Mouse (Mus musculus): ENCODE data around the gene P3h2. TPM values are rescaled to one million over a fixed set of nuclear protein-coding genes. Genes with fewer than 3 reads are reported as not detected.

The P3h2 gene
- polyA plus RNA-seq, 1 experiment from 2014 or later = 9.6 TPM

GRCm38 (mm10) chr16:26102856-26103255, 2.7 kb downstream of the P3h2 start:
- H3K4me3 ChIP-seq (ENCODE audit: low read depth, low read length) = no peak overlapping the region
- no peak for ATAC-seq (ENCODE audit: insufficient number of reproducible peaks, insufficient read depth, low FRiP score, low read depth)
- peaks cover 7% of the 10 kb centered on the region; the same call in 1 of the 2 replicates for H3K4me1 ChIP-seq (ENCODE audit: control insufficient read depth, insufficient read depth, low read length)
- H3K27me3 ChIP-seq (ENCODE audit: control insufficient read depth, insufficient read depth, low read length) = no peaks in the 10 kb centered on the region
- H3K9me3 ChIP-seq (ENCODE audit: control insufficient read depth, low read depth, low read length) = no peaks in the 10 kb centered on the region
- H3K36me3 ChIP-seq (ENCODE audit: control insufficient read depth, insufficient read depth, low read length) = no peaks in the 10 kb centered on the region
- H3K27ac ChIP-seq (ENCODE audit: low read length) = no peak overlapping the region
- peak overlapping the region; percentile 73; the same call in 1 of the 2 replicates for H3K4me2 ChIP-seq (replicated peaks; ENCODE audit: low read depth, low read length)
- H3K9ac ChIP-seq (replicated peaks; ENCODE audit: low read depth, low read length) = no peak overlapping the region
- WGBS = 69% methylated on average over 2 of the region's 2 CpGs

DNA sequence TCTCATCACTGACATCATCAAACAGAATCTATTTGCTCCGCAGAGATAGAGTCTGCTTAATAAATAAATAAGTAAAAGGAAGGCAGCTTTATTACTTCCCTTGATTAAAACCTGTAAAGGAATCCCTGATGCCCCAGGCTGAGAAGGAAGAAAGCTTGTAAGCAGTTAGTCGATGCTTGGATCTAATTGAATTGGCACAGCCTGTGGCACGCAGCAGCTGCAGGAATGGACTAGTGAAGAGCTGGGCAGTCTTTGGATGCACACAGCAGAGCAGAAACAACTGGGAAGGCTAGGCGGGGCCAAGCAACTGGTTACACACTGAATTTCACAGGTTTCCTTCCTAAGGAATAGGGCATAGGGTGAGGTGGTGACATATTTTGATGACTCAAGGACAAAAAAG, 5.4 kb downstream of the P3h2 start:
- WGBS = 64% methylated on average over 4 of the region's 4 CpGs
- Histone ChIP-seq H3K9ac (replicated peaks; ENCODE audit: low read depth, low read length) (no peak overlapping the region), H3K27me3 (ENCODE audit: control insufficient read depth, insufficient read depth, low read length) (no peaks in the 10 kb centered on the region), H3K27ac (ENCODE audit: low read length) (no peak overlapping the region), H3K9me3 (ENCODE audit: control insufficient read depth, low read depth, low read length) (no peaks in the 10 kb centered on the region), H3K36me3 (ENCODE audit: control insufficient read depth, insufficient read depth, low read length) (no peaks in the 10 kb centered on the region), H3K4me1 (ENCODE audit: control insufficient read depth, insufficient read depth, low read length) (no peaks in the 10 kb centered on the region), H3K4me3 (ENCODE audit: low read depth, low read length) (no peak overlapping the region), H3K4me2 (replicated peaks; ENCODE audit: low read depth, low read length) (no peak overlapping the region)
- ATAC-seq (ENCODE audit: insufficient number of reproducible peaks, insufficient read depth, low FRiP score, low read depth) = no peak

DNA sequence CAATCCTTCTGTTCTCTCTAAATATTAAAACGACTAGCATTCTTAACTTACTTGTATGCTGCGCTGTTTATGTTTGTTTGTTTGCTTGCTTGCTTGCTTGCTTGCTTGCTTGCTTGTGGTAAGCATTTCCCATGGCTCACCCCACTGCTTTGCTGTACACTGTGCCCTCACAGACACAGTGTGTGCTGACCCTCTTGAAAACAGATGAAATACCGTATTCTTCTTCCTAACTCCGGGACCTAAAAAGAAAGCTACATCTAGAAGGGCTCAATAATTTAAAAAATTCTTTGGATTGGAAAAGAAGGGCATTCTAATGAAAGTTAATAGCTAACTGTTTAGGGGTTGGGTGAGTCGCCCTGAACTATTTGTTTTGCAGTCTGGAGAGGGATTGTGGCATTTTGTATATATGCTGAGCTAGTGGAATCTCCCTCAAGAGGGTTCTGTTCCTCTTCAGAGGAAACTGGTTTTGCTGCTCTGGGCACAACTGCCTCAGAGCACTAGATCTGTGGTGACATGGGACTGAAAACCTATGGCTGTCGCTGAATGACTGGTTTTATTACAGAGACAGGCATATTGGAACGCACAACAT, 9.8 kb downstream of the P3h2 start:
- Histone ChIP-seq H3K4me3 (ENCODE audit: low read depth, low read length) (no peak overlapping the region), H3K27ac (ENCODE audit: low read length) (no peak overlapping the region), H3K4me2 (replicated peaks; ENCODE audit: low read depth, low read length) (no peak overlapping the region), H3K36me3 (ENCODE audit: control insufficient read depth, insufficient read depth, low read length) (no peaks in the 10 kb centered on the region), H3K4me1 (ENCODE audit: control insufficient read depth, insufficient read depth, low read length) (no peaks in the 10 kb centered on the region), H3K27me3 (ENCODE audit: control insufficient read depth, insufficient read depth, low read length) (no peaks in the 10 kb centered on the region), H3K9ac (replicated peaks; ENCODE audit: low read depth, low read length) (no peak overlapping the region), H3K9me3 (ENCODE audit: control insufficient read depth, low read depth, low read length) (no peaks in the 10 kb centered on the region)
- WGBS = 60% methylated on average over 7 of the region's 7 CpGs
- ATAC-seq (ENCODE audit: insufficient number of reproducible peaks, insufficient read depth, low FRiP score, low read depth) = no peak

- Histone ChIP-seq H3K4me1 (ENCODE audit: control insufficient read depth, insufficient read depth, low read length) (no peaks in the 10 kb centered on the region), H3K27ac (ENCODE audit: low read length) (no peak overlapping the region), H3K4me3 (ENCODE audit: low read depth, low read length) (no peak overlapping the region), H3K27me3 (ENCODE audit: control insufficient read depth, insufficient read depth, low read length) (no peaks in the 10 kb centered on the region), H3K36me3 (ENCODE audit: control insufficient read depth, insufficient read depth, low read length) (no peaks in the 10 kb centered on the region), H3K4me2 (replicated peaks; ENCODE audit: low read depth, low read length) (no peak overlapping the region), H3K9me3 (ENCODE audit: control insufficient read depth, low read depth, low read length) (no peaks in the 10 kb centered on the region), H3K9ac (replicated peaks; ENCODE audit: low read depth, low read length) (no peak overlapping the region)
- 59% methylated on average over 4 of the region's 4 CpGs for WGBS
- no peak for ATAC-seq (ENCODE audit: insufficient number of reproducible peaks, insufficient read depth, low FRiP score, low read depth)
Measured at GRCm38 (mm10) chr16:26093888-26094287, 11.7 kb downstream of the P3h2 start.

- 90% methylated on average over 5 of the region's 5 CpGs for WGBS
- Histone ChIP-seq H3K4me2 (replicated peaks; ENCODE audit: low read depth, low read length) (no peak overlapping the region), H3K27ac (ENCODE audit: low read length) (no peak overlapping the region), H3K36me3 (ENCODE audit: control insufficient read depth, insufficient read depth, low read length) (no peaks in the 10 kb centered on the region), H3K4me1 (ENCODE audit: control insufficient read depth, insufficient read depth, low read length) (no peaks in the 10 kb centered on the region), H3K9me3 (ENCODE audit: control insufficient read depth, low read depth, low read length) (no peaks in the 10 kb centered on the region), H3K9ac (replicated peaks; ENCODE audit: low read depth, low read length) (no peak overlapping the region), H3K4me3 (ENCODE audit: low read depth, low read length) (no peak overlapping the region), H3K27me3 (ENCODE audit: control insufficient read depth, insufficient read depth, low read length) (no peaks in the 10 kb centered on the region)
- no peak for ATAC-seq (ENCODE audit: insufficient number of reproducible peaks, insufficient read depth, low FRiP score, low read depth)
Measured at GRCm38 (mm10) chr16:26088976-26089375, 16.6 kb downstream of the P3h2 start.

DNA sequence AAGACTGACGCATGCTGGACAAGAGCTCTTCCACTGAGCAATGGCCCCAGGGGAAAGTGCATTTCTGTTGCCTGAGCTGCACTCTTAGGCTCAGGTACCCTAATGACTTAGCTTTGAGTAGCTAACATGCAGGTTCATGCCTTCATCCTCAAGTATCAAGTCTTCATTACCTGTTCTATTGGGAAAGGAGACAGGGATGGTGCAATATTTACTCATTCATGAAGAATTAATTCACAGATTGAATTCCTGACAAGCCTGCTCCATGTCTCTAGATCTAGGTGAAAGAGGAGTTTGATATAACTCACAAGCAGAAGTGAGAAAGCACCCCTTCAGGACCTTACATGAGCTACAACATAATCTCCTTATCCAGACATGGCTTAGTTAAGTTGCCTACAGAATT, 17.3 kb downstream of the P3h2 start:
- no peak for ATAC-seq (ENCODE audit: insufficient number of reproducible peaks, insufficient read depth, low FRiP score, low read depth)
- no peak overlapping the region for H3K9ac ChIP-seq (replicated peaks; ENCODE audit: low read depth, low read length)
- H3K36me3 ChIP-seq (ENCODE audit: control insufficient read depth, insufficient read depth, low read length) = no peaks in the 10 kb centered on the region
- H3K4me3 ChIP-seq (ENCODE audit: low read depth, low read length) = no peak overlapping the region
- 92% methylated on average over 1 of the region's 1 CpGs for WGBS
- H3K27me3 ChIP-seq (ENCODE audit: control insufficient read depth, insufficient read depth, low read length) = no peaks in the 10 kb centered on the region
- no peaks in the 10 kb centered on the region for H3K9me3 ChIP-seq (ENCODE audit: control insufficient read depth, low read depth, low read length)
- no peak overlapping the region for H3K27ac ChIP-seq (ENCODE audit: low read length)
- no peaks in the 10 kb centered on the region; the same call in 1 of the 2 replicates for H3K4me1 ChIP-seq (ENCODE audit: control insufficient read depth, insufficient read depth, low read length)
- no peak overlapping the region for H3K4me2 ChIP-seq (replicated peaks; ENCODE audit: low read depth, low read length)

GRCm38 (mm10) chr16:26086955-26087354, 18.6 kb downstream of the P3h2 start:
- H3K4me2 ChIP-seq (replicated peaks; ENCODE audit: low read depth, low read length) = no peak overlapping the region
- 97% methylated on average over 1 of the region's 1 CpGs for WGBS
- ATAC-seq (ENCODE audit: insufficient number of reproducible peaks, insufficient read depth, low FRiP score, low read depth) = no peak

DNA sequence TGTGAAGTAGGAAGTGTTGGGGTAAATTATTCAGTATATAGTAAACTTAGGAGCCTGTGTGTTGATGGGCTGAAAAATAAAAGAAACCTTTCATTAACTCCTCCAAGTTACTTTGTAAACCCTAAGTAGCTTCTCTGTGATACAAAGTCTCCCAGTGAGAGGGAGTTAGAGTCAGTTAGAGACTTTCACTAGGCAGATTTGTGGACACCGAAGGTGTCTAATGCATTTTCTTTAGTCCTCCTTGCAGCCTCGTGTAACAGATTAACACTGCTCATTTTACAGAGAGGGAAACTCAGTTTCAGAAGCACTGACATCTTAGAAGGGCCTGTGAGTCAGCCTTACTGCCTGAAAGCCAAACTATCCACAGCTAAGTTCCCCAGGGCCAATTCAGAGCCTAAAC, 20.4 kb downstream of the P3h2 start:
- Histone ChIP-seq H3K36me3 (ENCODE audit: control insufficient read depth, insufficient read depth, low read length) (no peaks in the 10 kb centered on the region), H3K27ac (ENCODE audit: low read length) (no peak overlapping the region), H3K9me3 (ENCODE audit: control insufficient read depth, low read depth, low read length) (no peaks in the 10 kb centered on the region), H3K4me2 (replicated peaks; ENCODE audit: low read depth, low read length) (no peak overlapping the region), H3K4me3 (ENCODE audit: low read depth, low read length) (no peak overlapping the region), H3K27me3 (ENCODE audit: control insufficient read depth, insufficient read depth, low read length) (no peaks in the 10 kb centered on the region), H3K9ac (replicated peaks; ENCODE audit: low read depth, low read length) (no peak overlapping the region), H3K4me1 (ENCODE audit: control insufficient read depth, insufficient read depth, low read length) (peaks cover 4% of the 10 kb centered on the region; the same call in 1 of the 2 replicates)
- WGBS = 40% methylated on average over 2 of the region's 2 CpGs
- ATAC-seq (ENCODE audit: insufficient number of reproducible peaks, insufficient read depth, low FRiP score, low read depth) = no peak

More at GRCm38 (mm10) chr16:26086955-26087354, 18.6 kb downstream of the P3h2 start:
- Histone ChIP-seq H3K9ac (replicated peaks; ENCODE audit: low read depth, low read length) (no peak overlapping the region), H3K4me1 (ENCODE audit: control insufficient read depth, insufficient read depth, low read length) (peaks cover 4% of the 10 kb centered on the region; the same call in 1 of the 2 replicates), H3K27me3 (ENCODE audit: control insufficient read depth, insufficient read depth, low read length) (no peaks in the 10 kb centered on the region), H3K9me3 (ENCODE audit: control insufficient read depth, low read depth, low read length) (no peaks in the 10 kb centered on the region), H3K27ac (ENCODE audit: low read length) (no peak overlapping the region), H3K4me3 (ENCODE audit: low read depth, low read length) (no peak overlapping the region), H3K36me3 (ENCODE audit: control insufficient read depth, insufficient read depth, low read length) (no peaks in the 10 kb centered on the region)

DNA sequence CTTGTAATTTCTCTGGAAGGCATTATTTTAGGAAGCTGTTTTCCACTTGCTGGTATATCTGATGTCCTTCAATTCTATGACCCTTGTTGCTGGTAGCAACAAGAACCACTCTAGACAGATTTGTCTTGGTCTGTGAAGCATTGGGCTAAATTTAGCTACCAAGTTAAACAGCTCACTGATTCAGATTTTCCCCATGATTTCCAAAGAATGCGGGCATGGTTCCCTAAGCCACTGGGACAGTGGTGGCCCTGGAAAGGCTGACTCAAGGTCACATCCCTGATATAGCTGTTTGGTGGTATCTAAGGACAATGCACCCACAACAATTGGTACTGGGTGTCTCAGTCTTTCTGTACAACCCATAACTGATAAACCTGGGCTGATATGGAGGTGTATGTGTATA, 22.8 kb downstream of the P3h2 start:
- Histone ChIP-seq H3K9me3 (ENCODE audit: control insufficient read depth, low read depth, low read length) (no peaks in the 10 kb centered on the region), H3K4me2 (replicated peaks; ENCODE audit: low read depth, low read length) (no peak overlapping the region), H3K36me3 (ENCODE audit: control insufficient read depth, insufficient read depth, low read length) (no peaks in the 10 kb centered on the region), H3K4me3 (ENCODE audit: low read depth, low read length) (no peak overlapping the region), H3K27me3 (ENCODE audit: control insufficient read depth, insufficient read depth, low read length) (no peaks in the 10 kb centered on the region), H3K9ac (replicated peaks; ENCODE audit: low read depth, low read length) (no peak overlapping the region), H3K27ac (ENCODE audit: low read length) (no peak overlapping the region), H3K4me1 (ENCODE audit: control insufficient read depth, insufficient read depth, low read length) (peaks cover 17% of the 10 kb centered on the region)
- WGBS = 70% methylated on average over 1 of the region's 1 CpGs
- ATAC-seq (ENCODE audit: insufficient number of reproducible peaks, insufficient read depth, low FRiP score, low read depth) = 0 out of 2 replicates have a peak, but pooled peaks have one; percentile 11
